Mouse (Mus musculus): Measurements from ENCODE around the gene Dpp6. TPM values are rescaled to one million over a fixed set of nuclear protein-coding genes. Genes with fewer than 3 reads are reported as not detected.

The Dpp6 gene
- polyA plus RNA-seq, 2 experiments: 2.4 to 5.0 TPM

GRCm38 (mm10) chr5:27685923-27686322 is 868.9 kb downstream of the Dpp6 start:
- no peaks in the 10 kb centered on the region for H3K36me3 ChIP-seq (ENCODE audit: control insufficient read depth, insufficient read depth, low read length)
- DNase-seq (ENCODE audit: low spot score) (no peak), ATAC-seq (ENCODE audit: low FRiP score, low read depth) (no peak)
- TF ChIP-seq POLR2A (IDR thresholded peaks at IDR 0.05; ENCODE audit: borderline replicate concordance, extremely low read depth, insufficient read depth, insufficient read length): no peak
- no peak overlapping the region for H3K9ac ChIP-seq (ENCODE audit: low read depth, low read length, severe bottlenecking)
- WGBS: 66% methylated on average over 3 of the region's 3 CpGs
- no peak overlapping the region for H3K4me2 ChIP-seq (replicated peaks; ENCODE audit: low read depth, low read length, severe bottlenecking)
- H3K4me1 ChIP-seq (ENCODE audit: control insufficient read depth, insufficient read depth, low read length): no peaks in the 10 kb centered on the region
- H3K4me3 ChIP-seq (replicated peaks; ENCODE audit: low read length): no peak overlapping the region
- no peaks in the 10 kb centered on the region for H3K27me3 ChIP-seq (ENCODE audit: control insufficient read depth, insufficient read depth, low read length)
- H3K9me3 ChIP-seq (ENCODE audit: control insufficient read depth, low read length): no peaks in the 10 kb centered on the region
- H3K27ac ChIP-seq (replicated peaks; ENCODE audit: low read depth, low read length): no peak overlapping the region

GRCm38 (mm10) chr5:27687311-27687710 is 870.3 kb downstream of the Dpp6 start:
- no peak overlapping the region for H3K4me2 ChIP-seq (replicated peaks; ENCODE audit: low read depth, low read length, severe bottlenecking)
- no peaks in the 10 kb centered on the region for H3K36me3 ChIP-seq (ENCODE audit: control insufficient read depth, insufficient read depth, low read length)
- TF ChIP-seq POLR2A (IDR thresholded peaks at IDR 0.05; ENCODE audit: borderline replicate concordance, extremely low read depth, insufficient read depth, insufficient read length): no peak
- no peaks in the 10 kb centered on the region for H3K4me1 ChIP-seq (ENCODE audit: control insufficient read depth, insufficient read depth, low read length)
- DNase-seq (ENCODE audit: low spot score): no peak
- no peak overlapping the region for H3K27ac ChIP-seq (replicated peaks; ENCODE audit: low read depth, low read length)
- no peak overlapping the region for H3K4me3 ChIP-seq (replicated peaks; ENCODE audit: low read length)
- H3K9ac ChIP-seq (ENCODE audit: low read depth, low read length, severe bottlenecking): no peak overlapping the region
- H3K27me3 ChIP-seq (ENCODE audit: control insufficient read depth, insufficient read depth, low read length): no peaks in the 10 kb centered on the region
- no peak for ATAC-seq (ENCODE audit: low FRiP score, low read depth)
- 75% methylated on average over 2 of the region's 2 CpGs for WGBS
- H3K9me3 ChIP-seq (ENCODE audit: control insufficient read depth, low read length): no peaks in the 10 kb centered on the region

- DNase-seq (ENCODE audit: low spot score) (no peak), ATAC-seq (ENCODE audit: low FRiP score, low read depth) (no peak)
- Histone ChIP-seq H3K27me3 (ENCODE audit: control insufficient read depth, insufficient read depth, low read length) (no peaks in the 10 kb centered on the region), H3K27ac (replicated peaks; ENCODE audit: low read depth, low read length) (no peak overlapping the region), H3K4me1 (ENCODE audit: control insufficient read depth, insufficient read depth, low read length) (no peaks in the 10 kb centered on the region), H3K4me3 (replicated peaks; ENCODE audit: low read length) (no peak overlapping the region), H3K4me2 (replicated peaks; ENCODE audit: low read depth, low read length, severe bottlenecking) (no peak overlapping the region), H3K36me3 (ENCODE audit: control insufficient read depth, insufficient read depth, low read length) (no peaks in the 10 kb centered on the region), H3K9me3 (ENCODE audit: control insufficient read depth, low read length) (no peaks in the 10 kb centered on the region), H3K9ac (ENCODE audit: low read depth, low read length, severe bottlenecking) (no peak overlapping the region)
- no peak for TF ChIP-seq POLR2A (IDR thresholded peaks at IDR 0.05; ENCODE audit: borderline replicate concordance, extremely low read depth, insufficient read depth, insufficient read length)
- WGBS: 84% methylated on average over 6 of the region's 6 CpGs
Measured at GRCm38 (mm10) chr5:27702482-27702881, 885.5 kb downstream of the Dpp6 start.

GRCm38 (mm10) chr5:27705020-27705419 is 888.0 kb downstream of the Dpp6 start:
- ATAC-seq (ENCODE audit: low FRiP score, low read depth): no peak
- Histone ChIP-seq H3K9ac (ENCODE audit: low read depth, low read length, severe bottlenecking) (no peak overlapping the region), H3K27me3 (ENCODE audit: control insufficient read depth, insufficient read depth, low read length) (no peaks in the 10 kb centered on the region), H3K4me1 (ENCODE audit: control insufficient read depth, insufficient read depth, low read length) (no peaks in the 10 kb centered on the region; the same call in 1 of the 2 replicates), H3K36me3 (ENCODE audit: control insufficient read depth, insufficient read depth, low read length) (no peaks in the 10 kb centered on the region), H3K27ac (replicated peaks; ENCODE audit: low read depth, low read length) (no peak overlapping the region), H3K9me3 (ENCODE audit: control insufficient read depth, low read length) (no peaks in the 10 kb centered on the region), H3K4me2 (replicated peaks; ENCODE audit: low read depth, low read length, severe bottlenecking) (no peak overlapping the region), H3K4me3 (replicated peaks; ENCODE audit: low read length) (no peak overlapping the region)
- DNase-seq (ENCODE audit: low spot score): no peak
- TF ChIP-seq POLR2A (IDR thresholded peaks at IDR 0.05; ENCODE audit: borderline replicate concordance, extremely low read depth, insufficient read depth, insufficient read length): no peak

- ATAC-seq (ENCODE audit: low FRiP score, low read depth) (no peak), DNase-seq (ENCODE audit: low spot score) (no peak)
- no peaks in the 10 kb centered on the region; the same call in 1 of the 2 replicates for H3K4me1 ChIP-seq (ENCODE audit: control insufficient read depth, insufficient read depth, low read length)
- 77% methylated on average over 6 of the region's 6 CpGs for WGBS
- H3K4me3 ChIP-seq (replicated peaks; ENCODE audit: low read length): no peak overlapping the region
- no peaks in the 10 kb centered on the region for H3K36me3 ChIP-seq (ENCODE audit: control insufficient read depth, insufficient read depth, low read length)
- no peaks in the 10 kb centered on the region for H3K27me3 ChIP-seq (ENCODE audit: control insufficient read depth, insufficient read depth, low read length)
- no peak overlapping the region for H3K4me2 ChIP-seq (replicated peaks; ENCODE audit: low read depth, low read length, severe bottlenecking)
- H3K27ac ChIP-seq (replicated peaks; ENCODE audit: low read depth, low read length): no peak overlapping the region
- no peak for TF ChIP-seq POLR2A (IDR thresholded peaks at IDR 0.05; ENCODE audit: borderline replicate concordance, extremely low read depth, insufficient read depth, insufficient read length)
- H3K9ac ChIP-seq (ENCODE audit: low read depth, low read length, severe bottlenecking): no peak overlapping the region
- H3K9me3 ChIP-seq (ENCODE audit: control insufficient read depth, low read length): no peaks in the 10 kb centered on the region
Measured at GRCm38 (mm10) chr5:27706551-27706950, 889.5 kb downstream of the Dpp6 start.

- H3K9ac ChIP-seq (ENCODE audit: low read depth, low read length, severe bottlenecking): no peak overlapping the region
- no peak for TF ChIP-seq POLR2A (IDR thresholded peaks at IDR 0.05; ENCODE audit: borderline replicate concordance, extremely low read depth, insufficient read depth, insufficient read length)
- no peak for ATAC-seq (ENCODE audit: low FRiP score, low read depth)
Measured at GRCm38 (mm10) chr5:27707283-27707682, 890.3 kb downstream of the Dpp6 start.

More at GRCm38 (mm10) chr5:27707283-27707682, 890.3 kb downstream of the Dpp6 start:
- no peak overlapping the region for H3K4me2 ChIP-seq (replicated peaks; ENCODE audit: low read depth, low read length, severe bottlenecking)
- no peak for DNase-seq (ENCODE audit: low spot score)
- no peak overlapping the region for H3K27ac ChIP-seq (replicated peaks; ENCODE audit: low read depth, low read length)
- no peaks in the 10 kb centered on the region; the same call in 1 of the 2 replicates for H3K4me1 ChIP-seq (ENCODE audit: control insufficient read depth, insufficient read depth, low read length)
- no peaks in the 10 kb centered on the region for H3K27me3 ChIP-seq (ENCODE audit: control insufficient read depth, insufficient read depth, low read length)
- H3K4me3 ChIP-seq (replicated peaks; ENCODE audit: low read length): no peak overlapping the region
- no peaks in the 10 kb centered on the region for H3K36me3 ChIP-seq (ENCODE audit: control insufficient read depth, insufficient read depth, low read length)
- H3K9me3 ChIP-seq (ENCODE audit: control insufficient read depth, low read length): no peaks in the 10 kb centered on the region

Data from limb, embryonic 14.5 days (tissue).